Mouse (Mus musculus): Measurements from ENCODE around the gene Sh3kbp1.

- TF ChIP-seq RAD21 (IDR thresholded peaks at IDR 0.05; ENCODE audit: low read depth, low read length) (peak; percentile 59), MYC (IDR thresholded peaks at IDR 0.05; ENCODE audit: low read depth, low read length) (peak; percentile 37; the same call in 1 of the 2 replicates), EP300 (IDR thresholded peaks at IDR 0.05; ENCODE audit: low read depth in 1 of 2, low read length in 2 of 2) (peak; percentile 48 to 58; a peak in 3 of 4 replicates)
These were observed 50.7 kb downstream of the Sh3kbp1 start for GRCm38 (mm10) chrX:159677585-159678319.
